Mouse (Mus musculus): ENCODE data around the gene Sowaha.

DNA sequence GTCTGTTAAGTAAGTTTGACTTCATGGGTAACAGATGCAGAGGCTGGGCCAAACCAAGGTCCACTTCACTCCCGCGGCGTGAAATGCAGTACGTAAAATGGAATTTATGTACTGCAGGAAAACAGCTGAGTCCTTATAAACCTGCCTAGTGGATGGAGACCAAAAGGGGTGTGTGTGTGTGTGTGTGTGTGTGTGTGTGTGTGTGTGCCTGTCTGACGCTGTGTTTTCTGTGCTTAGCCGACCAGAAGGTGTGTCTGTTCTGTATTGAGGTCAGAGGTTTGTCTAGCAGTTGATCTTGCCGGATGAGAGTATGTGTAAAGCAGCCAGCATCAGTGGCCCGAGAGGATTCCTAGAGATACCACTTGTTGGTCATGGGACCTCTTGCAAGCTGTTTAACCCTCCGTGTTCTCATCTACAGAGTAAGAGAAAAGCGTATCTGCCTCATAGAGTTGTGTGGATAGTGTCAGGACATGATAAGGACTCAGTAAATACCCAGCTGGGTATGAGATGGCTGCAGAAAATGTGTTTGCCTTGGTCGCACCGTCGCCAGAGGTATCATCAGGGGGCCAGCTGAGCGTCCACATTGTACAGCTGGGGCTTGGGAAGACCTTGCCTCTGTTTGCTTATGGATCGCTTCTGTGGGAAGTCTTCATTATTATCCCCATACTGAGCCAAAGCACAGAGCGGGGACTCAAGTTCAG is 41.2 kb upstream of the Sowaha start:
- TF ChIP-seq GATA1 (IDR thresholded peaks at IDR 0.05; ENCODE audit: borderline replicate concordance, low read length) (no peak), FLI1 (IDR thresholded peaks at IDR 0.05; ENCODE audit: low read length) (no peak)
